Mouse (Mus musculus): Measurements from ENCODE around the gene Mdp1. TPM values are rescaled to one million over a fixed set of nuclear protein-coding genes. Genes with fewer than 3 reads are reported as not detected.
A peak's percentile ranks its signal among the peaks of the same experiment; 100 is the strongest.

The Mdp1 gene
- polyA plus RNA-seq (2012; ENCODE audit: insufficient read depth, insufficient read length, missing spikeins): 35.9 and 36.3 TPM in 2 replicates

GRCm38 (mm10) chr14:55659960-55660573 lies at the start of gene Mdp1:
Gene Mdp1, minus strand, starts transcription at chr14:55660508.
- Histone ChIP-seq H3K27ac (ENCODE audit: insufficient read depth, low read depth, low read length) (peak within 1 kb of the TSS; percentile 51), H3K4me3 (ENCODE audit: insufficient read depth, low read length) (peak within 1 kb of the TSS; percentile 81), H3K4me1 (ENCODE audit: control insufficient read depth, insufficient read depth, low read length) (peaks cover 13% of the 10 kb centered on the region)
- TF ChIP-seq CTCF (IDR thresholded peaks at IDR 0.05; ENCODE audit: low read depth, low read length): no peak
- TF ChIP-seq POLR2A (IDR thresholded peaks at IDR 0.05; ENCODE audit: borderline replicate concordance, low read depth, low read length): no peak

GRCm38 (mm10) chr14:55709509-55709908 lies 49.2 kb upstream of the Mdp1 start:
- peaks cover 11% of the 10 kb centered on the region for H3K4me1 ChIP-seq (ENCODE audit: control insufficient read depth, insufficient read depth, low read length)
- no peak overlapping the region for H3K4me3 ChIP-seq (ENCODE audit: insufficient read depth, low read length)
- H3K27ac ChIP-seq (ENCODE audit: insufficient read depth, low read depth, low read length): no peak overlapping the region
- TF ChIP-seq CTCF (IDR thresholded peaks at IDR 0.05; ENCODE audit: low read depth, low read length): no peak
- no peak for TF ChIP-seq POLR2A (IDR thresholded peaks at IDR 0.05; ENCODE audit: borderline replicate concordance, low read depth, low read length)

- H3K27ac ChIP-seq (ENCODE audit: insufficient read depth, low read depth, low read length): no peak overlapping the region
- TF ChIP-seq CTCF (IDR thresholded peaks at IDR 0.05; ENCODE audit: low read depth, low read length) (no peak), POLR2A (IDR thresholded peaks at IDR 0.05; ENCODE audit: borderline replicate concordance, low read depth, low read length) (no peak)
- peaks cover 19% of the 10 kb centered on the region for H3K4me1 ChIP-seq (ENCODE audit: control insufficient read depth, insufficient read depth, low read length)
- H3K4me3 ChIP-seq (ENCODE audit: insufficient read depth, low read length): no peak overlapping the region
Observed at GRCm38 (mm10) chr14:55707397-55707796, 47.1 kb upstream of the Mdp1 start.

- Histone ChIP-seq H3K27ac (ENCODE audit: insufficient read depth, low read depth, low read length) (no peak overlapping the region), H3K4me1 (ENCODE audit: control insufficient read depth, insufficient read depth, low read length) (peaks cover 19% of the 10 kb centered on the region), H3K4me3 (ENCODE audit: insufficient read depth, low read length) (no peak overlapping the region)
- no peak for TF ChIP-seq CTCF (IDR thresholded peaks at IDR 0.05; ENCODE audit: low read depth, low read length)
- no peak for TF ChIP-seq POLR2A (IDR thresholded peaks at IDR 0.05; ENCODE audit: borderline replicate concordance, low read depth, low read length)
Observed at GRCm38 (mm10) chr14:55706051-55706600, 45.8 kb upstream of the Mdp1 start.

- no peak overlapping the region for H3K27ac ChIP-seq (ENCODE audit: insufficient read depth, low read depth, low read length)
- H3K4me1 ChIP-seq (ENCODE audit: control insufficient read depth, insufficient read depth, low read length): peaks cover 29% of the 10 kb centered on the region
- no peak for TF ChIP-seq CTCF (IDR thresholded peaks at IDR 0.05; ENCODE audit: low read depth, low read length)
- no peak for TF ChIP-seq POLR2A (IDR thresholded peaks at IDR 0.05; ENCODE audit: borderline replicate concordance, low read depth, low read length)
- no peak overlapping the region for H3K4me3 ChIP-seq (ENCODE audit: insufficient read depth, low read length)
Observed at GRCm38 (mm10) chr14:55702761-55703160, 42.5 kb upstream of the Mdp1 start.

GRCm38 (mm10) chr14:55701131-55701530 lies 40.8 kb upstream of the Mdp1 start:
- Histone ChIP-seq H3K27ac (ENCODE audit: insufficient read depth, low read depth, low read length) (no peak overlapping the region), H3K4me3 (ENCODE audit: insufficient read depth, low read length) (no peak overlapping the region), H3K4me1 (ENCODE audit: control insufficient read depth, insufficient read depth, low read length) (peaks cover 38% of the 10 kb centered on the region)
- TF ChIP-seq CTCF (IDR thresholded peaks at IDR 0.05; ENCODE audit: low read depth, low read length) (no peak), POLR2A (IDR thresholded peaks at IDR 0.05; ENCODE audit: borderline replicate concordance, low read depth, low read length) (no peak)

GRCm38 (mm10) chr14:55697226-55697625 lies 36.9 kb upstream of the Mdp1 start:
- TF ChIP-seq CTCF (IDR thresholded peaks at IDR 0.05; ENCODE audit: low read depth, low read length): no peak
- no peak for TF ChIP-seq POLR2A (IDR thresholded peaks at IDR 0.05; ENCODE audit: borderline replicate concordance, low read depth, low read length)
- H3K27ac ChIP-seq (ENCODE audit: insufficient read depth, low read depth, low read length): peak overlapping the region; percentile 63
- peak overlapping the region; percentile 59 for H3K4me3 ChIP-seq (ENCODE audit: insufficient read depth, low read length)
- H3K4me1 ChIP-seq (ENCODE audit: control insufficient read depth, insufficient read depth, low read length): peaks cover 26% of the 10 kb centered on the region

GRCm38 (mm10) chr14:55689433-55689832 lies 29.1 kb upstream of the Mdp1 start:
- no peak for TF ChIP-seq CTCF (IDR thresholded peaks at IDR 0.05; ENCODE audit: low read depth, low read length)
- TF ChIP-seq POLR2A (IDR thresholded peaks at IDR 0.05; ENCODE audit: borderline replicate concordance, low read depth, low read length): no peak
- H3K27ac ChIP-seq (ENCODE audit: insufficient read depth, low read depth, low read length): no peak overlapping the region
- H3K4me1 ChIP-seq (ENCODE audit: control insufficient read depth, insufficient read depth, low read length): peaks cover 12% of the 10 kb centered on the region
- no peak overlapping the region for H3K4me3 ChIP-seq (ENCODE audit: insufficient read depth, low read length)

GRCm38 (mm10) chr14:55682118-55682493 lies 21.8 kb upstream of the Mdp1 start:
- H3K27ac ChIP-seq (ENCODE audit: insufficient read depth, low read depth, low read length): peak overlapping the region; percentile 26

More at GRCm38 (mm10) chr14:55682118-55682493, 21.8 kb upstream of the Mdp1 start:
- Histone ChIP-seq H3K4me3 (ENCODE audit: insufficient read depth, low read length) (peak overlapping the region; percentile 87), H3K4me1 (ENCODE audit: control insufficient read depth, insufficient read depth, low read length) (peaks cover 26% of the 10 kb centered on the region)
- TF ChIP-seq CTCF (IDR thresholded peaks at IDR 0.05; ENCODE audit: low read depth, low read length): no peak
- no peak for TF ChIP-seq POLR2A (IDR thresholded peaks at IDR 0.05; ENCODE audit: borderline replicate concordance, low read depth, low read length)
